Mouse (Mus musculus) kidney, adult 2 months (tissue): ENCODE results near the gene Dusp27.

Experiments
- CTCF ChIP-seq: fragments of 200-500 bp; conservative IDR thresholded peaks from 2 replicates; pipeline ENCODE4 v1.5.1; 2011; ENCODE audit warnings: low read depth, mild to moderate bottlenecking, control low read depth, low read length, moderate library complexity, mixed read lengths; ENCODE audit not compliant: insufficient read depth, insufficient read length
- POLR2A ChIP-seq: fragments of 200-500 bp; IDR thresholded peaks from one replicate; pipeline ENCODE4 v1.6.1; 2011; ENCODE audit warnings: low read depth, low read length, control low read depth

- no peak for TF ChIP-seq CTCF
- no peak for TF ChIP-seq POLR2A
Observed at GRCm38 (mm10) chr1:166135091-166135740, 7.5 kb upstream of the Dusp27 start.
